Mouse (Mus musculus): ENCODE measurements at regions not wholly inside any gene's neighbourhood (a gene's known extent, or its start where the extent isn't known, plus 50 kb on each side); places are given as distances from the start of the nearest gene placed in this dataset.
A peak's percentile ranks its signal among the peaks of the same experiment; 100 is the strongest.

- DNase-seq (ENCODE audit: low read depth, low spot score), result no peak
Measured at GRCm38 (mm10) chr5:90164434-90164833, 59.4 kb downstream of the Cox18 start.

- DNase-seq (ENCODE audit: low read depth, low spot score), result no peak
Measured at GRCm38 (mm10) chr5:90163033-90163859, 60.6 kb downstream of the Cox18 start.

GRCm38 (mm10) chr5:90160281-90160680, 63.5 kb downstream of the Cox18 start:
- DNase-seq (ENCODE audit: low read depth, low spot score), result no peak

- no peak for DNase-seq (ENCODE audit: low read depth, low spot score)
Measured at GRCm38 (mm10) chr5:90156522-90156921, 67.3 kb downstream of the Cox18 start.

- no peak for DNase-seq (ENCODE audit: low read depth, low spot score)
Measured at GRCm38 (mm10) chr5:90149611-90150532, 73.9 kb downstream of the Cox18 start.

GRCm38 (mm10) chr5:90135971-90136370, 87.8 kb downstream of the Cox18 start:
- peak; percentile 7 for DNase-seq (ENCODE audit: low read depth, low spot score)

- peak; percentile 7 for DNase-seq (ENCODE audit: low read depth, low spot score)
Measured at GRCm38 (mm10) chr5:90107036-90107435, 116.8 kb downstream of the Cox18 start.

GRCm38 (mm10) chr5:90104672-90105071, 119.1 kb downstream of the Cox18 start:
- peak; percentile 5 for DNase-seq (ENCODE audit: low read depth, low spot score)

- DNase-seq (ENCODE audit: low read depth, low spot score), result no peak
Measured at GRCm38 (mm10) chr5:90088541-90088940, 135.3 kb downstream of the Cox18 start.

- no peak for DNase-seq (ENCODE audit: low read depth, low spot score)
Measured at GRCm38 (mm10) chr5:90086491-90086890, 137.3 kb downstream of the Cox18 start.

GRCm38 (mm10) chr5:90077025-90077536, 146.7 kb downstream of the Cox18 start:
- no peak for DNase-seq (ENCODE audit: low read depth, low spot score)

- peak; percentile 48 for DNase-seq (ENCODE audit: low read depth, low spot score)
Measured at GRCm38 (mm10) chr5:90075629-90076349, 148.0 kb downstream of the Cox18 start.

GRCm38 (mm10) chr5:90071806-90072205, 152.0 kb downstream of the Cox18 start:
- no peak for DNase-seq (ENCODE audit: low read depth, low spot score)

- no peak for DNase-seq (ENCODE audit: low read depth, low spot score)
Measured at GRCm38 (mm10) chr5:90068601-90069000, 155.2 kb downstream of the Cox18 start.

GRCm38 (mm10) chr5:90067817-90068216, 156.0 kb downstream of the Cox18 start:
- DNase-seq (ENCODE audit: low read depth, low spot score), result no peak

GRCm38 (mm10) chr5:90065884-90066615, 157.8 kb downstream of the Cox18 start:
- peak; percentile 29 for DNase-seq (ENCODE audit: low read depth, low spot score)

- DNase-seq (ENCODE audit: low read depth, low spot score), result no peak
Measured at GRCm38 (mm10) chr5:90055686-90056085, 168.1 kb downstream of the Cox18 start.

- DNase-seq (ENCODE audit: low read depth, low spot score), result no peak
Measured at GRCm38 (mm10) chr5:90052516-90052915, 169.4 kb upstream of the Adamts3 start.

- no peak for DNase-seq (ENCODE audit: low read depth, low spot score)
Measured at GRCm38 (mm10) chr5:90049856-90050255, 166.7 kb upstream of the Adamts3 start.

GRCm38 (mm10) chr5:90042781-90043180, 159.6 kb upstream of the Adamts3 start:
- DNase-seq (ENCODE audit: low read depth, low spot score), result no peak

GRCm38 (mm10) chr5:90033103-90033502, 150.0 kb upstream of the Adamts3 start:
- no peak for DNase-seq (ENCODE audit: low read depth, low spot score)

Data from skeletal muscle tissue, adult 2 months (tissue).